Mouse (Mus musculus): ENCODE results near the gene Krt16. TPM values are rescaled to one million over a fixed set of nuclear protein-coding genes. Genes with fewer than 3 reads are reported as not detected.

Gene Krt16
- not detected for total RNA-seq (2021)

GRCm38 (mm10) chr11:100248852-100249465, at the start of gene Krt16:
Gene Krt16, minus strand, starts transcription at chr11:100248902.
- intact Hi-C loops (cut with DNase I): loop anchor here (2.0 kb wide), 1 partner anchor 18 kb away; no protein-coding TSS in a partner anchor
- no peak for DNase-seq

- intact Hi-C loops (cut with DNase I): loop anchor here (5.0 kb wide), 3 partner anchors 130 to 916 kb away; no protein-coding TSS in a partner anchor
- DNase-seq: peak in 1 of 2 experiments; percentile 15
Measured at GRCm38 (mm10) chr11:100297801-100298200, 49.1 kb upstream of the Krt16 start.

- intact Hi-C loops (cut with DNase I): loop anchor here (5.0 kb wide), 3 partner anchors 128 to 913 kb away; no protein-coding TSS in a partner anchor
Measured at GRCm38 (mm10) chr11:100295308-100295707, 46.6 kb upstream of the Krt16 start.

DNA sequence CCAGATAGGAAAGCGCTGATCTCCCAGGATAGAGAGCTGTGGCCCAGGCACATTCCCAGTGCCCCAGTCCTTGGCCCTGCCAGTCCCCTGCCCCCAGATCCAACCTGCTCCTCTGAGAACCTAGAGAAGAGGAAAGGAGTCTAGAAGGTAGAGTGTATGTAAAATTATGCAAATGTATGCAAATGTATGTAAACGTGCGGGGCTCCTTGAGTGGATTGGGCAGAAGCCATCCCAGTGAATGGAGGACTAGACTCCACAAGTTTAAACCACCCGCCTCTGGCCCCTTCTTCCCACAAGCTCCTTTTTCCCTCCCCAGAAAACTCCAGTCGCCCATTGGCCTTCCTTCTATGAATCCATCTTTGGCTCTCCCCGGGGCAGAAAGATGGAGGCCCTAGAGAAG, 44.2 kb upstream of the Krt16 start:
- DNase-seq: no peak
- intact Hi-C loops (cut with DNase I): no loop called here

More at GRCm38 (mm10) chr11:100295308-100295707, 46.6 kb upstream of the Krt16 start:
- DNase-seq: peak; percentile 80 to 91

DNA sequence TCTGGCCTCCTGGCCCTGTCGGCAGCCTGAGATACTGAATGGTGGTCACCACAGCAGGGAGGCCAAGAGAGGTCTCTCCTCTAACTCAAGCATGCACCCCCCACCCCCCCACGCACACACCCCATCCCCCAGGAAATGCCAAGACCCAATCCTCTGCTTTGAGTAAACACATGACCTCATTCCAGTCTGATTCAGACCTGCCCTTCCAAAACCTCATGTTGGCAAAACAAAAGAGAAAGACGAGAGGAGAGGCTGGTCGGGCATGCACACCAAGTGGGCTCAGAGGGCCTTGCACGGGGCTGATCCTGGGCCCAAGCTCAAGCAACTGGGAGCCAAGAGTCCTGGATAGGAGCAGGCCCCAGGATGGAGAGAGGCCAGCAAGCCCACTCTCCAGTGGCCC, 41.5 kb upstream of the Krt16 start:
- intact Hi-C loops (cut with DNase I): no loop called here

GRCm38 (mm10) chr11:100288942-100289341, 40.2 kb upstream of the Krt16 start:
- intact Hi-C loops (cut with DNase I): no loop called here
- peak; percentile 13 to 18 for DNase-seq

More for the DNA sequence above, 41.5 kb upstream of the Krt16 start:
- peak in 1 of 2 experiments; percentile 20 for DNase-seq

GRCm38 (mm10) chr11:100287024-100287423, 38.3 kb upstream of the Krt16 start:
- intact Hi-C loops (cut with DNase I): no loop called here
- DNase-seq: peak; percentile 53 to 60

- intact Hi-C loops (cut with DNase I): loop anchor here (5.0 kb wide), 1 partner anchor 908 kb away; no protein-coding TSS in a partner anchor
- DNase-seq: no peak
Measured at GRCm38 (mm10) chr11:100284988-100285387, 36.3 kb upstream of the Krt16 start.

- intact Hi-C loops (cut with DNase I): loop anchor here (1.0 to 5.0 kb wide), 3 partner anchors 113 to 905 kb away; no protein-coding TSS in a partner anchor
- peak; percentile 75 to 89 for DNase-seq
Measured at GRCm38 (mm10) chr11:100282549-100282948, 33.8 kb upstream of the Krt16 start.

DNA sequence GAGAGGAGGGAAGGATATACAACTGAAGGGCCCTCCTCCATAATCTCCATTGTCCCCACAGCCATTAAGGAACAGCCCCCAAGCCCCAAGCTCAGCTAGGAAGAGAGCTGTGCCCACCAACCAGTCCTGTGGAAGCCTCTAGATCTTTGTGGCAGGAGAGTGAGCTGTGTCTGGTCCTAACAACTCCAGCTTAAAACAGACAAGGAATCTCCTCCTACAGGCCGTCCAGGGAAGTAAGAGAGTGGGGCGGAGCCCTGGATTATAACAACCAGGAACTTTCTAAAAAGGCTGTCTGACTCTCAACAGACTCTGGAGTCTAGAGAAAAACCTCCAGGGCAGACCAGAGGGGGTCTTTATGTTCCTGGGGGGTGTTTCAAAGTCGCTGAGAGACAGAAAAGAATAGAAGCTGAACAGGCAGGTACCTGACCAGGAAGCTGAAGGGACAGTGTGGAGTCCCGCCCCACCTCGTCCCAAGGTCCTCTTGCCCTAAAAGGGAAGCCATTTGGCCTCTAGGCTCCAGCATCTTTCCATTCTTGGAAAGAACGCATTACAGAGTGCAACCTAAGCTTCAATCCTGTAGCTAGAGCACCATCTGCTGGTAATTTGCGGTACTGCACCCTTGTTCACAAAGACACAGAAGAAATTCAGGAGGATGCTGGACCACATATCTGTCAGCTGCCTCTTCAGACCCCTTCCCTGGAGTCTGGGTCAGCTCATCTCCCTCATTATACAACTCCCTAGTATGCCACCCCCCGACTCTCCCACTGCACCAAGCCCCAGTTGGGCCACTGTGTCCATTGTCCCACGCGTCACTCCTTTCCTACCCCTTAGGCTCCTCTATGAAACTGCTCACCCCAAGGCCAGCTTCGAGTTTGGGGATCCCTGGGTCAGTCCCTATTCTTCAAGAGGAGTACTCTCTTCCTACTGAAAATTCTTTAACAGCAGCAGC, 33.2 kb upstream of the Krt16 start:
- peak; percentile 83 to 93 for DNase-seq
- intact Hi-C loops (cut with DNase I): loop anchor here (1.0 to 5.0 kb wide), 3 partner anchors 113 to 905 kb away; no protein-coding TSS in a partner anchor

DNA sequence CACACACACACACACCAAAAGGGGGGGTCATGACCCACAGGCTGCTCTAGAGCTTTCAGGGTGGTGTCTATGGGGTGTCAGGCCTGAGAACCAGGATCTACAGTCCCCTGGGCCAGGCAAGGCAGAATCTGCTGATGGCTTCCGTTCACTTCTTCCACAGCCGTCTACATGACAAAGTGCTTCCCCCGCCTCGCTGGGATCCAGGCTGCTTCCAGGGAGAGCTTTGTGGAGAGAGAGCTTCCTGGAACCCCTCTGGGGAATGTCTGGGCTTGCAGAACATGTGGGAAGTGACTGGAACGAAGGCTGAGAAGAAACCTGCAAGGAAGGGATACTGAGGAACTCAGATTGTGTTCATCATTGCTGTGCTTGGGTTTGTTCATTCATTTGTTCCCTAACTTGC, 30.1 kb upstream of the Krt16 start:
- DNase-seq: no peak
- intact Hi-C loops (cut with DNase I): no loop called here

GRCm38 (mm10) chr11:100277726-100278480, 29.2 kb upstream of the Krt16 start:
- intact Hi-C loops (cut with DNase I): no loop called here
- no peak for DNase-seq

DNA sequence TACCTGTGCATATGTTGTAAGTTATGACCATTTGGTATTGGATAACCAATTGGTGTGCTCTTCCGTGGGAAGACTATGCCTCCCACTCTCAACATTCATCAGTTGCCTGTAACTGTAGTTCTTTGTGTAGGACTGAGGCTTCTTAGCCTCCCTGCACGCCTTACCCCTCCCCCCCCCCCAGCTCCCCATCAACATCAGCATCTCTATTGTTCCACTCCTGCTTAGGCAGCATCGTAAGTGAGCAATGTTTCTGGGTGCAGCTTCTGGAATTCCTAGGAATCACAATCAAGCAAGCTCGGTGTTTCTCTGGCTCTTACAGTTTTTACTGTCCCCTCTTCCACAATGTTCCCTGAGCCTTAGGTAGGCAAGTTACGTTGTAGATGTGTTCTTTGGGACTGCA, 26.8 kb upstream of the Krt16 start:
- intact Hi-C loops (cut with DNase I): no loop called here
- DNase-seq: no peak

GRCm38 (mm10) chr11:100274719-100275118, 26.0 kb upstream of the Krt16 start:
- intact Hi-C loops (cut with DNase I): no loop called here
- no peak for DNase-seq

DNA sequence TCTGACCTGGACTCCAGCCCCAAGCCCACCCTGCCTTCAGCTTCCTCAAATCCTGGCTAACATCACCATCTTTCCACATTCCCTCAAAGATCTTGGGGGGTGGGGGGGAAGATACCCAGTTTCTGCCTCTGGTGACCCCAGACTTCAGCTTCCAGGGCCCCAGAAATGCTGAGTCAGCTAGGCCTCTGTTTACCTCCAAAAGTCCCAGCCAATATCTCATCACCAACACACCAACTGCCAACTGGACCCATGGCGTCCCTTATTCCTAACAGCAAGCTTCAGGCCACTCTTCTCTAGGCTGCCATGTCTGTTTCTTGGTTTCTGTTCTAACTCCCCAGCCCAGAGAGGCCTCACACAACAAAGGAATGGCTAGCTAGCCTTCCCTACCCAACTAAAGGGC, 23.2 kb upstream of the Krt16 start:
- intact Hi-C loops (cut with DNase I): no loop called here
- no peak for DNase-seq

- DNase-seq: no peak
- intact Hi-C loops (cut with DNase I): no loop called here
Measured at GRCm38 (mm10) chr11:100269821-100270332, 21.2 kb upstream of the Krt16 start, which contains the start of gene Krt42. Gene Krt42, minus strand, starts transcription at chr11:100269871.

- intact Hi-C loops (cut with DNase I): no loop called here
- DNase-seq: no peak
Measured at GRCm38 (mm10) chr11:100262058-100262980, 13.6 kb upstream of the Krt16 start.

- intact Hi-C loops (cut with DNase I): no loop called here
- DNase-seq: no peak
Measured at GRCm38 (mm10) chr11:100261235-100261605, 12.5 kb upstream of the Krt16 start.

DNA sequence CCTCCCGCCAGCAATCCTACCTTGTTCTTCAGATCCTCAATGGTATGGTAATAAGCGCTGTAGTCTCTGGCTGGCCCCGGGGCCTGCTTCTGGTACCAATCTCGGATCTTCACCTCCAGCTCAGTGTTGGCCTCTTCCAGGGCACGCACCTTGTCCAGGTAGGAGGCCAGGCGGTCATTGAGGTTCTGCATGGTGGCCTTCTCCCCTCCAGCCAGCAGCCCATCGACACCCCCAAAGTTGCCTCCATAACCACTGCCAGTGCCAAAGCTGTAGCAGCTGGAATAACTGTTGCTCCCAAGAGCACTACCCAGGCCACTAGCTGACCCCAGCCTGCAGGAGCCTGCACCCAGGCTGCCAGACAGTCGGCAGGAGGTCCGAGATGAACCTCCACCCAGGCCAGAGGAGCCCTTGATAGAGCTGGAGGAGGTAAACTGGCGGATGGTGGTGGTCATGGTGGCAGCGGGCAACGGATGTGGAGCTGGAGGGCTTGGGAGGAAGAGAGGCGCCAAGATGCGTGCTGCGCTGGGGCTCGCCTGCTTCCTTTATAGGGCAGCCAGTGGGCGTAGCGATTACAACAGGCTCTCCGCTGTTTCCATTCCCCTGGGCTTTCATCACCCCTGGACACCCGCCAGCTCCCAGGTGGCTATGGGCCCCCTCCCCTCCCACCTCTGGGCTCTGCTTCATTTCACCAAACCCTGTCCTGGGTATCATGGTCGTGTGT, 12.0 kb upstream of the Krt16 start, which contains the start of gene Krt17:
Gene Krt17 (minus strand): TSS at position 516 of the 721 bp plus-strand sequence.
- intact Hi-C loops (cut with DNase I): no loop called here
- no peak for DNase-seq

Measured in heart, postnatal 10 days (tissue).